Mouse (Mus musculus): ENCODE measurements around the gene Lrrc8c. TPM values are rescaled to one million over a fixed set of nuclear protein-coding genes. Genes with fewer than 3 reads are reported as not detected.

Lrrc8c gene
- polyA plus RNA-seq, 1 experiment from 2014 or later = 23.0 TPM

- Histone ChIP-seq H3K9ac (replicated peaks; ENCODE audit: low read depth) (no peak overlapping the region), H3K4me3 (ENCODE audit: low read depth, low read length) (no peak overlapping the region), H3K4me1 (ENCODE audit: insufficient read depth, low read depth, low read length) (no peaks in the 10 kb centered on the region), H3K27me3 (replicated peaks; ENCODE audit: insufficient read depth, low read length) (no peaks in the 10 kb centered on the region), H3K27ac (ENCODE audit: low read length) (no peak overlapping the region), H3K9me3 (ENCODE audit: low read length) (no peaks in the 10 kb centered on the region), H3K36me3 (ENCODE audit: insufficient read depth, low read length) (peaks cover 9% of the 10 kb centered on the region), H3K4me2 (replicated peaks; ENCODE audit: low read depth, low read length) (no peak overlapping the region)
- DNase-seq (ENCODE audit: low spot score) = no peak
- no peak for TF ChIP-seq EP300 (IDR thresholded peaks at IDR 0.05)
- no peak for TF ChIP-seq CTCF (IDR thresholded peaks at IDR 0.05)
- no peak for ATAC-seq
- 80% methylated on average over 6 of the region's 6 CpGs for WGBS
Observed at GRCm38 (mm10) chr5:105575839-105576238, 56.7 kb downstream of the Lrrc8c start.

DNA sequence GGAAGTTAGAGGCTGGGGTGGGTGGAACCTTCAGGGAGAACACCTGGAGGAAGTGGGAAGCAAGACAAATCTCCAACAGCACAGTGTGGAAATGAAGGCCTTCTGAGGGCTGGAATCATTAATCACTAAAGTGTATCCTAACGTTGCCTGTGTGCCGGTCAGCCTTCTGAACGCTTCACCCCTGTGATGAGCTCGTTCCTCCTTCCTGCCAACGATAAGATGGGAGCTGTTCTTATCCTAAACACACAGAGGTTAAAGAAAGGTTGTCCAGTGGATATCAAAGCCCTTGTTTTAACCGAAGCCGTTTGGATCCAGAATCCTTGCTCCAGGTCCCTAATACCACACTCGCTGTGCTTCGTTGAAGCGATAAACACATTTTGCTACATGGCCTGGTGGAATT is 61.7 kb downstream of the Lrrc8c start:
- peaks cover 7% of the 10 kb centered on the region; the same call in 1 of the 2 replicates for H3K4me1 ChIP-seq (ENCODE audit: insufficient read depth, low read depth, low read length)
- H3K27me3 ChIP-seq (replicated peaks; ENCODE audit: insufficient read depth, low read length) = no peaks in the 10 kb centered on the region
- DNase-seq (ENCODE audit: low spot score) = no peak
- peaks cover 9% of the 10 kb centered on the region for H3K36me3 ChIP-seq (ENCODE audit: insufficient read depth, low read length)
- 54% methylated on average over 10 of the region's 10 CpGs for WGBS
- no peak overlapping the region for H3K27ac ChIP-seq (ENCODE audit: low read length)
- TF ChIP-seq EP300 (IDR thresholded peaks at IDR 0.05) (no peak), CTCF (IDR thresholded peaks at IDR 0.05) (no peak)
- no peak for ATAC-seq
- H3K4me2 ChIP-seq (replicated peaks; ENCODE audit: low read depth, low read length) = no peak overlapping the region
- no peaks in the 10 kb centered on the region for H3K9me3 ChIP-seq (ENCODE audit: low read length)
- H3K9ac ChIP-seq (replicated peaks; ENCODE audit: low read depth) = no peak overlapping the region
- no peak overlapping the region for H3K4me3 ChIP-seq (ENCODE audit: low read depth, low read length)

- TF ChIP-seq CTCF (IDR thresholded peaks at IDR 0.05) (no peak), EP300 (IDR thresholded peaks at IDR 0.05) (no peak)
- no peak overlapping the region for H3K9ac ChIP-seq (replicated peaks; ENCODE audit: low read depth)
- no peaks in the 10 kb centered on the region for H3K27me3 ChIP-seq (replicated peaks; ENCODE audit: insufficient read depth, low read length)
- H3K4me1 ChIP-seq (ENCODE audit: insufficient read depth, low read depth, low read length) = peaks cover 8% of the 10 kb centered on the region; the same call in 1 of the 2 replicates
- WGBS = 49% methylated on average over 4 of the region's 4 CpGs
- H3K4me2 ChIP-seq (replicated peaks; ENCODE audit: low read depth, low read length) = no peak overlapping the region
- no peaks in the 10 kb centered on the region for H3K9me3 ChIP-seq (ENCODE audit: low read length)
- H3K4me3 ChIP-seq (ENCODE audit: low read depth, low read length) = no peak overlapping the region
- H3K36me3 ChIP-seq (ENCODE audit: insufficient read depth, low read length) = no peaks in the 10 kb centered on the region
- ATAC-seq (no peak), DNase-seq (ENCODE audit: low spot score) (no peak)
- peak overlapping the region; percentile 68 for H3K27ac ChIP-seq (ENCODE audit: low read length)
Observed at GRCm38 (mm10) chr5:105585929-105586328, 66.7 kb downstream of the Lrrc8c start.

DNA sequence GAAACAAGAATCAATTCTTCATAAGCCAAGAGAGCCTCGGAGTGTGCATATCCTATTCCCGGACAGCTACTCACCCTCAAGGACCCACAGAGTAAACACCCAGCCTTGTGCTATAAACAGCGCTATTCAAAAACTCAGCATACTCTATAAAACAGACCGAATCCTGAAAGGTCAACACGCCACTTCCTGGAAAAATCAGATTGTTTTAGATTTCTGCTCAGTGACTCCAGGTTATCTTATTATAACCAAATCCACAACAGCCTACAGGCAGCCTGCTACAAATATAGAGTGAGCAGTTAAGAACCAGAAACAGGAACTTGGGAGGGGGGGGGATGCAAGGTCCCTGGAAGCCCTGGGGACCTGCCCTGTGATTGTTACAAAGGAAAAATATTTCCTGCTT is 67.5 kb downstream of the Lrrc8c start:
- Histone ChIP-seq H3K4me3 (ENCODE audit: low read depth, low read length) (no peak overlapping the region), H3K4me2 (replicated peaks; ENCODE audit: low read depth, low read length) (no peak overlapping the region), H3K27me3 (replicated peaks; ENCODE audit: insufficient read depth, low read length) (no peaks in the 10 kb centered on the region), H3K36me3 (ENCODE audit: insufficient read depth, low read length) (no peaks in the 10 kb centered on the region), H3K4me1 (ENCODE audit: insufficient read depth, low read depth, low read length) (peaks cover 8% of the 10 kb centered on the region; the same call in 1 of the 2 replicates), H3K27ac (ENCODE audit: low read length) (peak overlapping the region; percentile 69), H3K9me3 (ENCODE audit: low read length) (no peaks in the 10 kb centered on the region), H3K9ac (replicated peaks; ENCODE audit: low read depth) (no peak overlapping the region)
- ATAC-seq = peak; percentile 93
- peak; percentile 88 for DNase-seq (ENCODE audit: low spot score)
- TF ChIP-seq EP300 (IDR thresholded peaks at IDR 0.05) (peak; percentile 95), CTCF (IDR thresholded peaks at IDR 0.05) (no peak)
- WGBS = 13% methylated on average over 5 of the region's 5 CpGs

GRCm38 (mm10) chr5:105587471-105587870 is 68.3 kb downstream of the Lrrc8c start:
- TF ChIP-seq CTCF (IDR thresholded peaks at IDR 0.05) (no peak), EP300 (IDR thresholded peaks at IDR 0.05) (no peak)
- H3K36me3 ChIP-seq (ENCODE audit: insufficient read depth, low read length) = no peaks in the 10 kb centered on the region
- H3K4me1 ChIP-seq (ENCODE audit: insufficient read depth, low read depth, low read length) = peaks cover 8% of the 10 kb centered on the region; the same call in 1 of the 2 replicates
- H3K9ac ChIP-seq (replicated peaks; ENCODE audit: low read depth) = no peak overlapping the region
- H3K4me3 ChIP-seq (ENCODE audit: low read depth, low read length) = no peak overlapping the region
- no peaks in the 10 kb centered on the region for H3K27me3 ChIP-seq (replicated peaks; ENCODE audit: insufficient read depth, low read length)
- WGBS = 45% methylated on average over 6 of the region's 6 CpGs
- no peak overlapping the region for H3K4me2 ChIP-seq (replicated peaks; ENCODE audit: low read depth, low read length)
- no peaks in the 10 kb centered on the region for H3K9me3 ChIP-seq (ENCODE audit: low read length)
- H3K27ac ChIP-seq (ENCODE audit: low read length) = peak overlapping the region; percentile 69
- DNase-seq (ENCODE audit: low spot score) (no peak), ATAC-seq (no peak)

DNA sequence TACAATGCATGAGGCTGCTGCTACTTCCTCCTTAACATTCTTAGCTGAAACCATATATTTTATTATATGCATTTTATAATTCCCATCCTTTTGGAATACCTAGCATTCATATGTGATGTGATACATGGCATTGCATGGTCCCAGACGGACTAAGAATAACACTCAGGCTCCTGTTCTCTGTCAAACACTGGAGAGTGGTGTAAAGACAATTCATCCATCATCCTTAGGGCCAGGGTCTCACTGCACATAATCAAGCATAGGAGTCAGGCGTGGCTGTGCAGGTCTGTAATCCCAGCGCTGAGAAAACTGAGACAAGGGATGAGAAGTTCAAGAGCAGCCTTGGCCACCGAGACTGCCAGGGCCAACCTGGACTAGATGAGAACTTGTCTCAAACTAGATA is 69.5 kb downstream of the Lrrc8c start:
- H3K4me1 ChIP-seq (ENCODE audit: insufficient read depth, low read depth, low read length) = peaks cover 8% of the 10 kb centered on the region; the same call in 1 of the 2 replicates
- peak overlapping the region; percentile 8; the same call in 1 of the 2 replicates for H3K27ac ChIP-seq (ENCODE audit: low read length)
- H3K4me3 ChIP-seq (ENCODE audit: low read depth, low read length) = no peak overlapping the region
- 61% methylated on average over 4 of the region's 4 CpGs for WGBS
- ATAC-seq (no peak), DNase-seq (ENCODE audit: low spot score) (no peak)
- no peaks in the 10 kb centered on the region for H3K27me3 ChIP-seq (replicated peaks; ENCODE audit: insufficient read depth, low read length)
- no peak overlapping the region for H3K9ac ChIP-seq (replicated peaks; ENCODE audit: low read depth)
- H3K4me2 ChIP-seq (replicated peaks; ENCODE audit: low read depth, low read length) = no peak overlapping the region
- H3K9me3 ChIP-seq (ENCODE audit: low read length) = no peaks in the 10 kb centered on the region
- H3K36me3 ChIP-seq (ENCODE audit: insufficient read depth, low read length) = no peaks in the 10 kb centered on the region
- TF ChIP-seq CTCF (IDR thresholded peaks at IDR 0.05) = no peak
- no peak for TF ChIP-seq EP300 (IDR thresholded peaks at IDR 0.05)

DNA sequence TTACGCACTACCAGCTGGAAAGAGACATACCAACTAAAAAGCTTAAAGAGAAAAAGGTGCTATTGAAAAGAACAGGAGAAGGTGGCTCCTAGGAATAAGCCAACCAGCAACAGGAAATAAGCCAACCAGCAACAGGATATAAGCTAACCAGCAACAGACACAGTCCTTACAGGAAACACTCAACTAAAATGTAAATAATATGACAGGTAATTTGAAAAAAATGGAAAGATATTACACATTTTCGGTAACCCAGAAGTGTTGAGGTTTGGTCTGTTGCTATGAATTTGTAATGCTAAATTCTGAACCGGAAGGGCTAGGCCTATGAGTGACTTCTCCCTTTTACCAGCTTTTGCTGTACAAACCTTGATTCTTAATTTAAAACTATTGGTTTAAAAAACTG is 69.9 kb downstream of the Lrrc8c start:
- Histone ChIP-seq H3K9me3 (ENCODE audit: low read length) (no peaks in the 10 kb centered on the region), H3K36me3 (ENCODE audit: insufficient read depth, low read length) (no peaks in the 10 kb centered on the region), H3K27me3 (replicated peaks; ENCODE audit: insufficient read depth, low read length) (no peaks in the 10 kb centered on the region), H3K4me3 (ENCODE audit: low read depth, low read length) (no peak overlapping the region), H3K4me2 (replicated peaks; ENCODE audit: low read depth, low read length) (no peak overlapping the region), H3K4me1 (ENCODE audit: insufficient read depth, low read depth, low read length) (peaks cover 8% of the 10 kb centered on the region; the same call in 1 of the 2 replicates), H3K27ac (ENCODE audit: low read length) (no peak overlapping the region), H3K9ac (replicated peaks; ENCODE audit: low read depth) (no peak overlapping the region)
- TF ChIP-seq CTCF (IDR thresholded peaks at IDR 0.05) = no peak
- TF ChIP-seq EP300 (IDR thresholded peaks at IDR 0.05) = no peak
- 61% methylated on average over 3 of the region's 3 CpGs for WGBS
- ATAC-seq (no peak), DNase-seq (ENCODE audit: low spot score) (no peak)
